Mouse (Mus musculus) liver (tissue): Measurements from ENCODE around the gene Lyg1.

Source experiments
- DNase-seq: peaks from one replicate; pipeline ENCODE4 v3.0.0-alpha.2; 2020; ENCODE audit warnings: mixed read lengths

Gene Lyg1

GRCm38 (mm10) chr1:37948906-37949305, 8.7 kb downstream of the Lyg1 start:
- DNase-seq = no peak

DNA sequence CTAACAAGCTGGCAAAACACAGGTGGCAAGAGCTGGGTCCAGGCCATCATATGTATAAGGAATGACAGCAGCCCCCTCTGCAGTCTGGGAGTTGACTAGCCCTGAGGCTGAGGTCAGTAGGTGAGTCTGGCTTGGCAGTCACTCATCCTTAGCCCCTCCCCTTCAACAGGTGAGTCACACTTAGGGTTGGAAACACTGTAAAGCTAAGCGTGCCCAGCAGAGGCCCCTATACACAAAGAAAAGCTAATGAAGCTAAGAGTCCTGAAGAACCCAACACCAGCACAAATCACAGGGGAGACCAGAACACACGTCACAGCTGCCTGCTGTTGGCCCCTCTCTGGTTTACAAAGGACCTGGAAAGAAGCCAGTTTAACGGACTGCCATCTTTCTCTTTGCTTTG, 25.8 kb downstream of the Lyg1 start:
- DNase-seq = no peak

GRCm38 (mm10) chr1:37925971-37926370, 31.6 kb downstream of the Lyg1 start:
- DNase-seq = no peak

GRCm38 (mm10) chr1:37922536-37922935, 35.0 kb downstream of the Lyg1 start:
- DNase-seq = no peak

GRCm38 (mm10) chr1:37918096-37918495, 39.5 kb downstream of the Lyg1 start:
- no peak for DNase-seq

GRCm38 (mm10) chr1:37917666-37918065, 39.9 kb downstream of the Lyg1 start:
- no peak for DNase-seq

DNA sequence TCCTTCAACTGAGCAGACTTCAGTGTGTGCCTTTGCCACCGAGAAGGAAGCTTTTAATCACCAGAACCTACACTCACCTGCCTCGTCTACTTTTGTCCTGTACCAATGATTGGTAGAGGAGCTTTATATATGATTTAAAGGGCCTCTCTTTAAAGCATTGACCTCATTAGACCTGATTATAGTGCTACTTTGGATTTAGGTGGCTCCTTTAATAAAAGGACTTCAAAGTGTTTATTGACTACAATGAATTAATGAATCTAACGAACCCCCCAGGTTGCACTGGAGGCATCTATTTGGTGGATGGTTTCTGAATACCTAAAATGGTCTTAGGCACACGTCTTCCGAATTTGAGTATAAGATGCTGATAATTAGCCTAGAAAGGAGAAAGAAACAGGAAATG, 41.2 kb downstream of the Lyg1 start, which contains the start of gene Lyg2:
Gene Lyg2, minus strand, starts transcription at position 101 of the 400 bp plus-strand sequence.
- no peak for DNase-seq

DNA sequence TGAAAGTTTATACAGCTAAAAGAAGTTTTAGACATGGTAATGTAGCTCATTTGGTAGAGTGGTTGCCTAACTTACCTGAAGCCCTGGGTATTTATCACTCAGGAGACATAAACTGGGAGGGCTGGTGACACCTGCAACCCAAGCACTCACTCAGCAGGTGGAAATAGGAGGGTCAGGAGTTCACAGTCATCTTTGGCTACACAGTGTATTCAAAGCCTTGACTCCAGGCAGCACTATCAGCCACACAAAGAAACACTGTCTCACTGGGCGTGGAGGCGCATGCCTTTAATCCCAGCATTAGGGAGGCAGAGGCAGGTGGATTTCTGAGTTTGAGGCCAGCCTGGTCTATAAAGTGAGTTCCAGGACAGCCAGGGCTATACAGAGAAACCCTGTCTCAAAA, 44.8 kb downstream of the Lyg1 start:
- no peak for DNase-seq

GRCm38 (mm10) chr1:37903178-37903577, 54.4 kb downstream of the Lyg1 start:
- DNase-seq = peak; percentile 27

DNA sequence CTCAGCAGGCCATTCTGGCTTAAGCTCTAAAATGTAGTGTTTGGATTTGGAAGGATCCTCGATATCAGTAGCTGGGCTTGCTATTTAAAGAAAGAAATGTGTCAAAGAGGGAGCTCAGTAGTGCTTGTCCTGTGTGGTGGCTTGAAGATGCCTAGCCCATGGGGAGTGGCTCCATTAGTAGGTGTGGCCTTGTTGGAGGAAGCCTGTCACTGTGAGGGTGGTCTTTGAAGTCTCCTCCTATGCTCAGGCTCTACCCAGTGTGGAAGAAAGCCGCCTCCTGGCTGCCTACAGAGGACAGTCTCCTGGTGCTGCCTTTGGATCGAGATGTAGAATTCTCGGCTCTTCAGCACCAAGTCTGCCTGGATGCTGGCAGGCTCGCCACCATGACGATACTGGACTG, 57.3 kb downstream of the Lyg1 start:
- DNase-seq = no peak

DNA sequence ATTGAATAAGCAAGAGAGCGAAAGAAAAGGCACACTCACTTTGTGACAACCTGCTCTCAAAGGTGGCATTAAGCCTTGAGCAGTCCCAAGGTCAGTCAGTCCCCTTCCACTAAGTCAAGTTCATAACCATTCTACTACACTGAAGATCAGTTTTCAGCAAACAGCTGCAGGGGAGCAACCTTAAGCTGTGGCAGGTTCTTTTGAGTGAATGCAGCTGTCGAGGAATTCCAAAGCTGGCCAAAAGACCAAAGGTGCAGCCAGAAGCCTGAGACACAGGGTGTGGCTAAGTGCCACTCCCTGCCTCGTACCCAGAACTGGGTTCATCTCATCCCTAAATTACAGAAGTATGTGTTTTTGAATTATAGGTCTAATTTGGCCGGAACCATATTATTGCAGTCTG, 57.7 kb downstream of the Lyg1 start:
- DNase-seq = no peak
